Mouse (Mus musculus) effector memory CD4-positive, alpha-beta T cell, adult 7 months (primary cell): ENCODE measurements around the gene Rhox2f. TPM values are rescaled to one million over a fixed set of nuclear protein-coding genes. Genes with fewer than 3 reads are reported as not detected.

Source experiments
- polyA plus RNA-seq: library from polyadenylated mRNA; unstranded; fragments of 100-300 nt; shearing (Covaris generic); gene quantifications from one replicate; pipeline ENCODE4 v1.2.1, GENCODE M21; 2017

The Rhox2f gene
- 0.84 TPM for polyA plus RNA-seq

DNA sequence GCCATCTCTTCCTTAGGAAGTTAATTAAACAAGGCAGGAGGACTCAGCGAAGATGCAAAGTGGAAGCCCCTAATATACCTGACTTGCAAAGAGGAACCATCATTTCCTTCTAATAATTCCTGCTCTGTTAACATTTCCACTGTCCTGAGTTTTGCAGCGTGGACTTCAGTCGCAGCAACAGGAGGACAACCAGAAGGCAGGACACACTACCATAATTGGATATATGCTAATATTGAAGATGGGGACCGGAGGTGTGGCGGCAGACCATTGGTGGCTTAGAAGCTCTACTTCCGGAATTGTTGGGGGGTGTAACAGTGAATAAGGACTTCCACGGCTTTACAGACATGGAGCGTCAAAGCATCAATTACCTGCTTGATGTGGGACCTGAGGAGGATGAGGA is at the start of gene Rhox2f:
TSS of gene Rhox2f (plus strand) at position 301 of the 400 bp plus-strand sequence.

DNA sequence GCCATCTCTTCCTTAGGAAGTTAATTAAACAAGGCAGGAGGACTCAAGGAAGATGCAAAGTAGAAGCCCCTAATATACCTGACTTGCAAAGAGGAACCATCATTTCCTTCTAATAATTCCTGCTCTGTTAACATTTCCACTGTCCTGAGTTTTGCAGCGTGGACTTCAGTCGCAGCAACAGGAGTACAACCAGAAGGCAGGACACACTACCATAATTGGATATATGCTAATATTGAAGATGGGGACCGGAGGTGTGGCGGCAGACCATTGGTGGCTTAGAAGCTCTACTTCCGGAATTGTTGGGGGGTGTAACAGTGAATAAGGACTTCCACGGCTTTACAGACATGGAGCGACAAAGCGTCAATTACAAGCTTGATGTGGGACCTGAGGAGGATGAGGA is 41.1 kb upstream of the Rhox2f start, which contains the start of gene Rhox2e:
TSS of gene Rhox2e (plus strand) at position 301 of the 400 bp plus-strand sequence.

DNA sequence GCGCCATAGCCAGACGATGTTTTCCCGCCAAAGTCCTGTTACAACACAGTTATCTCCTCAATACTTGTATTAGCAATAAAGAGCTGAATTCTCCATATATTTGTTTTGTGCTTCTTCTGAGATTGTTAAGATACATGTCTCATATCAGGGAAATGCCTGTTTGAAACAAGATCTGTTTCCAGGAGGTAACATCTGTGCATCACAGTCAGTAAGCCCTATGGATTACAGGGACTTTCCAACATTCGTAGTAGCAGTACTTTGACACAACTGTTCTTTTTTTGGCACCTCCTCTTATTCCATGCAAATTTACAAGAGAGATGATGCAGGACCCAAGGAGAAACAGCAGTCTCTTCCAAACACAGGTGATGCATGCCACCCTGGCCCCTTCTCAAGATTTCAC is 29.5 kb upstream of the Rhox2f start, which contains the start of gene Rhox3e:
TSS of gene Rhox3e (plus strand) at position 301 of the 400 bp plus-strand sequence.

DNA sequence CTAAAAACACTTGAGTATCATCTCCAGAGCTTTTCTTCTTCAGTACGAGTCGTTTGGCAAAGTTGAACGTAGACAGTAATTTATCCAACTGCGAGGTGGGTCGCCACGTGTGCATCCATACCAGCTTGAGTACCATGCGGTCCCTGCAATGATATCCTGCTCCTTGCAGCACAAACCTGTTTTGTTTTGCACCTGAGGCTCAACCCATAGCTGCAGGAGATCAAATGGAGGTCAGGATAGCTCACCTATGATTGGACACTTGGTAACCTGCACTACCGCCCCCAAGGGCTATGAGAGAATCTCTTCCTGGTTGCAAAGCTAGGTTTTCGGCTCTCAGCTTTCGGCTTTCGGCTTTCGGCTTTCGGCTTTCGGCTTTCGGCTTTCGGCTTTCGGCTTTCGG is 14.1 kb upstream of the Rhox2f start, which contains the start of gene Rhox4e:
TSS of gene Rhox4e (plus strand) at position 301 of the 400 bp plus-strand sequence.

DNA sequence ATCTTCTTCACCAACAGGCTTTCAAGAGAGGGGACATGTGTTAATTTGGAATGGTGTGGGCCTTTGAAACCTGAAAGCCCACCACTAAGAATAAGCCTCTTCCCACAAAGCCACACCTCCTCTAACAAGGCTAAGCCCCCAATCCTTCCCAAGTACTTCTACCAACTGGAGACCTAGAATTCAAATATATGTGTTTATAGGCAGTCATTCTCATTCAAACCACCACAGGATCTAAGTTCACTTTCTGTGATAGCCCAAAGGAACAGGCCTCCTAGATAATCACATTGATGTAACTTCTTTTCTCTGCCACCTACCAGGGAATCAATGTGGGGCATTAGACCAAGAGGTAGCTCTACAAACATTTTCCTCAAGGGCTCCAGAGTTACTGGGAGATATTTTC is 9.5 kb downstream of the Rhox2f start, which contains the start of gene Rhox3f:
TSS of gene Rhox3f (plus strand) at position 301 of the 400 bp plus-strand sequence.

DNA sequence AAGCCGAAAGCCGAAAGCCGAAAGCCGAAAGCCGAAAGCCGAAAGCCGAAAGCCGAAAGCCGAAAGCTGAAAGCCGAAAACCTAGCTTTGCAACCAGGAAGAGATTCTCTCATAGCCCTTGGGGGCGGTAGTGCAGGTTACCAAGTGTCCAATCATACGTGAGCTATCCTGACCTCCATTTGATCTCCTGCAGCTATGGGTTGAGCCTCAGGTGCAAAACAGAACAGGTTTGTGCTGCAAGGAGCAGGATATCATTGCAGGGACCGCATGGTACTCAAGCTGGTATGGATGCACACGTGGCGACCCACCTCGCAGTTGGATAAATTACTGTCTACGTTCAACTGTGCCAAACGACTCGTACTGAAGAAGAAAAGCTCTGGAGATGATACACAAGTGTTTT is 36.4 kb downstream of the Rhox2f start, which contains the start of gene Rhox4f:
TSS of gene Rhox4f (minus strand) at position 101 of the 400 bp plus-strand sequence.

Other genes with a start within 250 kb of the Rhox2f start
- not detected for gene Rhox3a2, start 191.4 kb upstream of the Rhox2f start, polyA plus RNA-seq
- gene Rhox4a2, start 180.6 kb upstream of the Rhox2f start, polyA plus RNA-seq, result not detected
- not detected for gene Rhox2b, start 159.3 kb upstream of the Rhox2f start, polyA plus RNA-seq
- gene Rhox4b, start 138.9 kb upstream of the Rhox2f start, polyA plus RNA-seq, result not detected
- gene Rhox2c, start 117.7 kb upstream of the Rhox2f start, polyA plus RNA-seq, result not detected
- gene Rhox3c, start 112.8 kb upstream of the Rhox2f start, polyA plus RNA-seq, result not detected
- 0.39 TPM for gene Rhox4c, start 91.1 kb upstream of the Rhox2f start, polyA plus RNA-seq
- gene Rhox2d, start 78.0 kb upstream of the Rhox2f start, polyA plus RNA-seq, result not detected
- 0.60 TPM for gene Rhox4d, start 57.0 kb upstream of the Rhox2f start, polyA plus RNA-seq
- not detected for gene Rhox2e, start 41.0 kb upstream of the Rhox2f start, polyA plus RNA-seq
- gene Rhox3e, start 29.4 kb upstream of the Rhox2f start, polyA plus RNA-seq, result not detected
- gene Rhox4e, start 14.0 kb upstream of the Rhox2f start, polyA plus RNA-seq, result not detected
- not detected for gene Rhox3f, start 9.6 kb downstream of the Rhox2f start, polyA plus RNA-seq
- gene Rhox4f, start 36.3 kb downstream of the Rhox2f start, polyA plus RNA-seq, result not detected
- gene Rhox3g, start 57.2 kb downstream of the Rhox2f start, polyA plus RNA-seq, result not detected
- not detected for gene Rhox2g, start 72.1 kb downstream of the Rhox2f start, polyA plus RNA-seq
- gene Rhox4g, start 79.9 kb downstream of the Rhox2f start, polyA plus RNA-seq, result not detected
- not detected for gene Rhox3h, start 97.4 kb downstream of the Rhox2f start, polyA plus RNA-seq
- gene Rhox2h, start 101.9 kb downstream of the Rhox2f start, polyA plus RNA-seq, result not detected
- gene Rhox5, start 233.4 kb downstream of the Rhox2f start, polyA plus RNA-seq, result not detected